Mouse (Mus musculus): Measurements from ENCODE around the gene Gm11042.

Gene Gm11042

DNA sequence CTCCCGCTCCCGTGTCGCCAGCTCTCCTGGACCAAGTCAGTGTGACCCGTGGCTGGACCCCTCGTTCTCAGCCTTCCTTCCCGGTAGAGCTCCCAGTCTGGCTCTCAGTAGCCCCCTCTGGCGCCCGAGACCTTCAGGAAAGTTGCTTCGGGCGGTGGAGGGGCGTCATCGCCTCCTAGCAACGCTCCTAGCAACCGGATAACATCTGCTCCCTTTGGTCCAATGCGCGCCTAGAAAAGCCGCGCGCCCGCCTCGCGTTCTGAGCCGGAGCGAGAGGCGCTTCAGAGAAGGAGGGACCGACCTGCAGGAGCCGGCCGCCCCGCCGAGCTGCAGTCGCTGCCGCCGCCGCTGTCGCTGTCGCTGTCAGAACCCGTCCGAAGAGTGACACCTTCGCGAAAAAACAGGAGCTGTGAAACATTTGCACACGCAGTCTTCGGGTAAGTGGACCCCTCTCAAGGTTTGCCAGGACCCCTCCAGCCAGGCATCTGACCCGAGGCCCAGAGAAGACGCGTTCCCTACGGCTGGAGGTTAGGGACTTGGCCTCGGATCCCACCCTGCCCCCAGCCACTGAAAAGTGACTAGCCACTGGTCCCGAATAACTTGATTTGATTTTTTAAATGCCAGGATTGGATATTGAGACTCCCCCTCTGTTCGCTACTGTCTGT lies 32.0 kb downstream of the Gm11042 start:
- peak; percentile 95 for DNase-seq (ENCODE audit: low spot score)

DNA sequence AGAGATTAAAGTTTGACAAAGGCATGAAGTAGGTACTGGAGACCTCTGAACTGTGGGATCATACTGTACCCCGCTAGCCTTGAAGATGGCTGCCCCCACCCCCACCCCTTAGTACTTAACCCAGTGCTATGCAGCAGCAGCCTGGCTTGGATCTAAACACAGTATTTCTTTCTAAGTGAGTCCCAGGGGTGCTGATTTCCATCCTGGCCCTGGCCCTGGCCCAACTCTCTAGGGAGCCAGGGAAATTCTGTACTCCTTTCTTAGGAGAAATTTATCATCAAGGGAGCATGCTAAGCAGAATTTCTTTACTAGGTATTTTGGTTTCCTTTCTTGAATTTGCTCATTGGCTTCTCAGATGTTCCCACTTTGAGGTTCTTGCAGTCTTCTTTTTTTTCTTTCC lies 33.3 kb downstream of the Gm11042 start:
- no peak for DNase-seq (ENCODE audit: low spot score)

DNA sequence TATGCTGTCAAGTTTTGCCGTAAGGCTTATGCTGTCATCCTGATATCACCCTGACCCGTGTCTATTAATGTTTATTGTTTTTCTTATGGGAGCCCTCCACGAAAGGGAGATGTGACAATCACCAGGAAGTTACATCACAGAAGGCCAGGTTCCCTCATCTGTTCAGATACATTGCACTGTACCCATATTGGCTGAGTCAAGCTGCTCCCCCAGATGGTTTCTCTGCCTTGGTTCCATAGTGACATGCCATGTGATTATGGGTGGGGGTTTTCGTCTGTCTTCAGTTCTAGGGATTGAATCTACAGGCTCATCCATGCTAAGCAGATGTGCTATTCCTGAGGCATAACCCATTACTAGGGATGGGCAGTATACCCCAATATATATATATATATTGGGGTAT lies 34.8 kb downstream of the Gm11042 start:
- DNase-seq (ENCODE audit: low spot score) = peak; percentile 57

DNA sequence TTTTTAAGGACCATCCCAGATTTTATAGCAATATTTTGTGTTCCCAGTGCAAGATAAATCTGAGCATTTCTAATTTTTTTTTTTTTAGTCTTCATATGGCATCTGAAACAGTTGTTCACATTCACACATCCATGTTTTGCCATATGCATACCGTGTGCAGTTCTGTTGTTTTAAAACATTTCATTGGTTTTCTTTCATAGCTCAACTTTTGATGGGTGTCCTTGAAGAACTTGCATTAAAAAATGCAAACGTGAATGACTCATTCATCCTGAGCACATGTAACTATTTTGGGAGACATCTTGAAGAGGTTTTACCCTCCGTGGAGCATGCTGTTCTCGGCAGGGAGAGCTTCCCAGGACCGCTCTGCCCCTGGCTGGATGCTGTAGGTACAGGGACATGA lies 38.9 kb downstream of the Gm11042 start:
- DNase-seq (ENCODE audit: low spot score) = no peak

DNA sequence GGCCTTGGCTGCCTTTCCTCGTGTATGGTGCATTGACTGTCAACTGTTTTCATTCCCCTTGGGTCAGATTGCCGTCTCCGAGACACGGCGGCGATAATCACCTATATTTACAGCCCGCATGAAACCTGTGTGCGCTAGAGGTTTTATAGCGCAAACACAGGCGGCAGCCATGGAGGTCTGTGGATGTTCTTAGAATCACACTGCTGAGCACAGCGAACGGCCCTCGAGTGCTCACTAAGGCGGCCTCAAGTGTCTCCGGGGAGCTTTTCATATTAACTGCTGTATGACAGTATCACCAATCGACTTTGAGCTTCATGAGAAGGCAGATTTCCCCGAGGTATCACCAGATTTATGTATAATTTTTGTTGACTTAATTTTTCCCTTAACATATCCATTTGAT lies 43.6 kb downstream of the Gm11042 start:
- DNase-seq (ENCODE audit: low spot score) = no peak

DNA sequence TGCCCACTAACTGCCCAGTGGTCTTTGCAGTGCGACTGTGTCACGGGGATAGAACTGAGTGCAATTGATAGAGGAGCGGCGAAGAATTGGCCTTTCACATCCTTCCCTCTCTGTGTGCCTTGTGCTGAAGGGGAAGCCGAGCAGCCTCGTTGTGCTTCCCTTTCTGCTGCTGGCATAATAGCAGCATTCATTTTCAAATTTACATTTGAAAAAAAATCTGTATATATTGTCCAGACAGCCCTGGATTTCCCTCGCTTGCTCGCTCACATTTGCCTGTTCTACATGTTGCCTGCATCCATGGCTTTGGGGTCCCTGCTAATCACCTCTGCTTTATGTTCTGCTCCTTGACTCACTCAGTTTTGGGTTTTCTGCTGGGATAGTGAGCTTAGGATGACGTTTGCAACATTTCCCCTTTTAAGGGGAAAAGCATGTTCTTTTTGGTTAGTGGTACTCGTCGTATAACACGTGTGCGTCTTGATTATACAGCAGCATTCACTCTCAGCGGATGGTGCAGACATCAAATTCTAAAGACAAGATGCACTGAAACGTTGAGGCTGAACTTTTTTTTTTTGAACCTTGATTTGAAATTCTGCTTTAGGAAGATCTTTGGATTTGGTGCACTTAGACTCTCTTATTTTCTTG lies 47.4 kb downstream of the Gm11042 start:
- no peak for DNase-seq (ENCODE audit: low spot score)

DNA sequence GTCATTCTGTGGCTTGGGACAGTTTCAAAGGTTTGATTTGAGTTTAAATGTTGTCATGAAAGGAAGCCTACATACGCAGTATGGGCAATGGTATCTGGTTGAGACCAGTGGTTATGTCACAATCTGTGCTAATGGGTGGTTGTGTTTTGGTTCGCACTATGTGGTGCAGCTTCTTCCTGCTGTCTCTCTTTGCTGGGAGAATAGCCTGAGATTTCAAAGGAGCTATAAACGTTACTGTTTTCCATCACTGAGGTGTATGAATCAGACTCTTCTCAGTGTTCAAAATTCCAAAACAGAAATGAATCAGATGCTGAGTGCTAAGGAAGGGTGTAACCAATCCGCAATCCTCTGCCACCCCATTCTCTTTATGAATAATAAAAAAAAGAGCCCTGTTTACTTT lies 49.1 kb downstream of the Gm11042 start:
- DNase-seq (ENCODE audit: low spot score) = no peak

Measured in layer of hippocampus, adult 11-12 months (tissue).